Mouse (Mus musculus) brain, embryonic 18.5 days (tissue): Measurements from ENCODE around the gene Errfi1.
A peak's percentile ranks its signal among the peaks of the same experiment; 100 is the strongest.

ENCODE experiments used
- DNase-seq: peaks from one replicate; pipeline ENCODE4 v3.0.0-alpha.2; 2012; ENCODE audit warnings: low read depth, low spot score

Gene Errfi1

DNA sequence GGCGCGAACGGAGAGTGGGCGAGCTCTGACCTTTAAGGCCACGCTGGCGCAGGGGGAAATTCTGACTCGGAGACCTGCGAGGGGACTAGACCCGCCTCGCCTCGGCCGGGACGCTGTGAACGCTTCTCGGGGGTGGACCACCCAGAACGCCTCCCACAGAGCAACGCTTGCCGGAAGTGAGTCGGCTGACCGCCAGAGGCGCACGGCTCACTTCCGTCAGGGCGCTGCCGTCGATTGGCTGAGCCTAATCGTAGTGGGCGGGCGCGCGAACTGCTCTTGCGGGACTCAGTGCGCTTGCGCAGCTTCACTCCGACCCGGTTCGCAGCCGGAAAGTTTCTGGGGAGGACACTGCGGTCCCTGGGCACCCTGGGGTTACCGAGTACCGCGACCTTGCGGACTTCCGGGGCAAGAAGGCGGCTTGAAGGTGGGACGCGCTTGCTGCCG, 60.6 kb downstream of the Errfi1 start, which contains the start of the genes Park7 and Tnfrsf9:
Park7 (minus strand) TSS at position 148 of the 444 bp plus-strand sequence.
Tnfrsf9 (plus strand) TSS at position 273 of the 444 bp plus-strand sequence.
- peak; percentile 87 for DNase-seq

DNA sequence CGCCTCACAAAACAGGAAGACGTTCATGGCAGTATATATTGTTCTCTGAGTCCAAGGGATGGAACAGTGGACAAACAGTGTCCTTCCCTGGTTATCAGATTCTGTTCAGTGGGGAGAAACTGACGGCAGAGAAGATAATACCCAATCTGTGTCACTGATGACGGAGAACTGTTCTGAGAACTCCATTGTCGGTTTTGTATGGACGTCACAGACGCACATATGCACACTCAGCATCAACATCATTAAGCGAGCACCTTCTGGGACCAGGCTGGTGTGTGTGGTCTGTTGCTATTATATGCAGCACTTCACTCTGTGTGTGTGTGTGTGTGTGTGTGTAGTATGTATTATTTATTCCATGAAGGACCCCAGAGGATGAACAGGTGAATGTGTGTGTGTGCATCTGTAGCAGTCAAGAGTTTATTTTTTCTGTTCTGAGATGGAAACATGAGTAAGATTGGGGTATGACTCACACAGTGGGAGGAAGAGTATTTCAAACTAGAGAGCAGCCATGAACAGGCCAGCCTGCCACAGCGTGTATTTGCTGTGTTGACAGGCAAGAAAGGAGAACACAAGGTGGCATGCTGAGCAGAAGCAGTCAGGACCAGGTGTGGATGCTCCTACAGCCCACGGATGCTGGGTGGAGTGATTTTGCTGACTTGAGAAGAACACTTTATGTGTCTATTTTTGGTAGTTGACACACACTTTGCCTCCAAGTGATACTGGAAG, 61.6 kb downstream of the Errfi1 start:
- DNase-seq: no peak

GRCm38 (mm10) chr4:150917336-150918027, 63.8 kb downstream of the Errfi1 start:
- DNase-seq: no peak
